Comparison of ENCODE assay signal across 8 mouse cellular contexts in genomic region chr11:74650576-74651100, GRCm38 (mm10). TPM values are rescaled to one million over a fixed set of nuclear protein-coding genes. Genes with fewer than 3 reads are reported as not detected.
DNase-seq lines count a peak whose midpoint lies in the region; ATAC-seq and TF ChIP-seq lines count a peak whose summit lies in the region.

No protein-coding gene starts in this region.

- peak overlapping the region; percentile 99 for H3K4me3 ChIP-seq in left cerebral cortex, adult 2 months
- peak overlapping the region; percentile 98 for H3K4me3 ChIP-seq in embryonic facial prominence, embryonic 14.5 days (ENCODE audit: low read depth, low read length)
- H3K4me3 ChIP-seq in intestine, embryonic 15.5 days (replicated peaks), result peak overlapping the region; percentile 96
- peak overlapping the region; percentile 84 for H3K4me3 ChIP-seq in neural tube, embryonic 12.5 days

- ATAC-seq in embryonic facial prominence, embryonic 14.5 days (ENCODE audit: low read depth), result no peak
- ATAC-seq in intestine, embryonic 15.5 days, result no peak
- ATAC-seq in neural tube, embryonic 12.5 days (ENCODE audit: low FRiP score, low read depth), result no peak

- no peaks in the 10 kb centered on the region for H3K9me3 ChIP-seq in embryonic facial prominence, embryonic 14.5 days (ENCODE audit: control insufficient read depth, low read length)
- H3K9me3 ChIP-seq in intestine, embryonic 15.5 days, result no peaks in the 10 kb centered on the region
- no peaks in the 10 kb centered on the region for H3K9me3 ChIP-seq in neural tube, embryonic 12.5 days

- 61% methylated on average over 4 of the region's 4 CpGs for WGBS in embryonic facial prominence, embryonic 14.5 days
- WGBS in intestine, embryonic 15.5 days, result 43% methylated on average over 4 of the region's 4 CpGs
- 61% methylated on average over 4 of the region's 4 CpGs for WGBS in neural tube, embryonic 12.5 days

- no peaks in the 10 kb centered on the region for H3K27me3 ChIP-seq in embryonic facial prominence, embryonic 14.5 days (replicated peaks; ENCODE audit: control insufficient read depth, insufficient read depth, low read length)
- H3K27me3 ChIP-seq in intestine, embryonic 15.5 days (replicated peaks), result no peaks in the 10 kb centered on the region
- no peaks in the 10 kb centered on the region for H3K27me3 ChIP-seq in neural tube, embryonic 12.5 days (replicated peaks)

- peak overlapping the region; percentile 82 for H3K4me2 ChIP-seq in embryonic facial prominence, embryonic 14.5 days (ENCODE audit: low read depth, low read length)
- peak overlapping the region; percentile 86 for H3K4me2 ChIP-seq in intestine, embryonic 15.5 days (replicated peaks)
- H3K4me2 ChIP-seq in neural tube, embryonic 12.5 days (replicated peaks), result peak overlapping the region; percentile 96

- H3K9ac ChIP-seq in embryonic facial prominence, embryonic 14.5 days (ENCODE audit: low read depth, low read length), result peak overlapping the region; percentile 89
- peak overlapping the region; percentile 93 for H3K9ac ChIP-seq in intestine, embryonic 15.5 days
- H3K9ac ChIP-seq in neural tube, embryonic 12.5 days, result peak overlapping the region; percentile 80; the same call in 1 of the 2 replicates

- intact Hi-C loops in left cerebral cortex, adult 2 months (cut with DNase I), result no loop called here

- peak overlapping the region; percentile 6; the same call in 1 of the 2 replicates for H3K27ac ChIP-seq in left cerebral cortex, adult 2 months
- no peak overlapping the region for H3K27ac ChIP-seq in embryonic facial prominence, embryonic 14.5 days (replicated peaks; ENCODE audit: low read depth, low read length)
- H3K27ac ChIP-seq in intestine, embryonic 15.5 days, result peak overlapping the region; percentile 89; the same call in 1 of the 2 replicates
- no peak overlapping the region for H3K27ac ChIP-seq in neural tube, embryonic 12.5 days

- TF ChIP-seq CTCF in left cerebral cortex, adult 2 months (IDR thresholded peaks at IDR 0.05), result no peak

- DNase-seq in left cerebral cortex, adult 2 months (ENCODE audit: extremely low spot score in 1 of 2, low spot score in 2 of 2), result no peak
- no peak for DNase-seq in left cerebral cortex, adult 9 months (ENCODE audit: low spot score in 2 of 2)
- DNase-seq in embryonic facial prominence, embryonic 14.5 days (ENCODE audit: low spot score), result no peak
- no peak for DNase-seq in right cerebral cortex, postnatal 4 days
- no peak for DNase-seq in c-Kit-positive CD71-positive TER-119-positive erythroid progenitor cells, embryonic 14.5 days (ENCODE audit: low spot score)
- no peak for DNase-seq in cerebellum, adult 8-10 months

- H3K36me3 ChIP-seq in embryonic facial prominence, embryonic 14.5 days (ENCODE audit: control insufficient read depth, insufficient read depth, low read length), result no peaks in the 10 kb centered on the region
- no peaks in the 10 kb centered on the region for H3K36me3 ChIP-seq in intestine, embryonic 15.5 days
- H3K36me3 ChIP-seq in neural tube, embryonic 12.5 days, result no peaks in the 10 kb centered on the region

- H3K4me1 ChIP-seq in embryonic facial prominence, embryonic 14.5 days (ENCODE audit: control insufficient read depth, insufficient read depth, low read length), result peaks cover 20% of the 10 kb centered on the region
- peaks cover 35% of the 10 kb centered on the region for H3K4me1 ChIP-seq in intestine, embryonic 15.5 days (replicated peaks)
- H3K4me1 ChIP-seq in neural tube, embryonic 12.5 days, result peaks cover 48% of the 10 kb centered on the region

RNA-seq across cellular contexts. Expression of gene Cluh, which starts 1.3 kb away (rescaled TPM):
- 10 to 100 TPM; 64.1 to 65.9 TPM for total RNA-seq in left cerebral cortex, adult 2 months (2021)
- polyA plus RNA-seq in embryonic facial prominence, embryonic 14.5 days (2014; fragmentation: Nextera tagmentation; extraction: Ambion mirVana), result 24.4 and 25.2 TPM in 2 replicates
- 56.4 and 61.4 TPM in 2 replicates for polyA plus RNA-seq in intestine, embryonic 15.5 days (2015; fragmentation: Nextera tagmentation; extraction: Ambion mirVana)
- polyA plus RNA-seq in neural tube, embryonic 12.5 days (2016; fragmentation: Nextera tagmentation; extraction: Ambion mirVana), result 18.4 and 20.2 TPM in 2 replicates

RNA-seq across cellular contexts. Expression of gene Ccdc92b, which starts 31.2 kb away (rescaled TPM):
- 10 to 100 TPM; 29.8 to 31.7 TPM for total RNA-seq in left cerebral cortex, adult 2 months (2021)
- 0.54 and 0.62 TPM in 2 replicates for polyA plus RNA-seq in embryonic facial prominence, embryonic 14.5 days (2014; fragmentation: Nextera tagmentation; extraction: Ambion mirVana)
- polyA plus RNA-seq in intestine, embryonic 15.5 days (2015; fragmentation: Nextera tagmentation; extraction: Ambion mirVana), result 0.52 and 0.54 TPM in 2 replicates
- polyA plus RNA-seq in neural tube, embryonic 12.5 days (2016; fragmentation: Nextera tagmentation; extraction: Ambion mirVana), result 2.1 and 2.2 TPM in 2 replicates

RNA-seq across cellular contexts. Expression of gene Rap1gap2, which starts 39.9 kb away (rescaled TPM):
- total RNA-seq in left cerebral cortex, adult 2 months (2021), result 100 to 1,000 TPM; 186 to 188 TPM
- polyA plus RNA-seq in embryonic facial prominence, embryonic 14.5 days (2014; fragmentation: Nextera tagmentation; extraction: Ambion mirVana), result 3.4 and 3.6 TPM in 2 replicates
- 12.1 and 12.4 TPM in 2 replicates for polyA plus RNA-seq in intestine, embryonic 15.5 days (2015; fragmentation: Nextera tagmentation; extraction: Ambion mirVana)
- polyA plus RNA-seq in neural tube, embryonic 12.5 days (2016; fragmentation: Nextera tagmentation; extraction: Ambion mirVana), result 8.0 and 10.1 TPM in 2 replicates

Comparison
In these comparisons a context has a peak if more than half of its experiments do, and no peak if none do; other contexts are left out.
1. H3K27ac ChIP-seq: peak in left cerebral cortex, adult 2 months (single experiment) and intestine, embryonic 15.5 days (single experiment); none in embryonic facial prominence, embryonic 14.5 days (single experiment) and neural tube, embryonic 12.5 days (single experiment).
2. Peak in every context shown above with its lines, with median percentiles within 50 percentile points of each other: H3K4me3 ChIP-seq, H3K4me2 ChIP-seq and H3K9ac ChIP-seq.